In the genomic region with DNA sequence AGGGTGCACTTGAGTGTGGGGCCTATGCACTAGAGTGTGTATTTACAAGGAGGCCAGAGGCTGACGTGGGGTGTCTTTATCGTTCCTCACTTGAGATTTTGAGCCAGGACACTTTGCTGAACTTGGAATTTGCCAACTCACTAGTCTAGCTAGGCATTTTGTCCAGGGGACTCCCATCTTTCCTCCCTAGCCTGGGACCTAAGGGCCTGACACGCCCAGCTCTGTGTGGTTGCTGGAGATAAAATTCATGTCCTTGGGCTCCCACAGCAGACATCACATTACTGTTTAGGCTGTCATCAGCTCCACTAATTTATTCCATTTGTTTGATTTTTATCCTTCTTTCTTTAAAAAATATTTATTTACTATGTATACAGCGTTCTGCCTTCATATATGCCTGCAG, we compare ENCODE assay signal across 18 mouse cellular contexts.
"Had no signal": no experiment of that assay in that cellular context is flagged by ENCODE, and none has a peak within 500 bp of the region (broad histone marks: within the 10 kb centered on the region; RNA-seq: fewer than 3 reads in every experiment).

No protein-coding gene starts in this region.

- H3K27ac ChIP-seq: kidney, postnatal 0 days; layer of hippocampus, adult 2 months; lung, embryonic 15.5 days; macrophage; midbrain, embryonic 10.5 days; midbrain, embryonic 13.5 days; neural tube, embryonic 13.5 days had no signal

- H3K9ac ChIP-seq: lung, embryonic 15.5 days; midbrain, embryonic 13.5 days; neural tube, embryonic 13.5 days had no signal

- ATAC-seq: intestine, postnatal 0 days; midbrain, embryonic 13.5 days; midbrain, embryonic 16.5 days had no signal

- DNase-seq: kidney, adult 2 months; kidney, postnatal 25 days; layer of hippocampus, adult 9-11 months; lung, adult 18-20 months; lung, postnatal 14 days; thymus, adult 18-20 months; thymus, postnatal 14 days; thymus, postnatal 4 days had no signal

- H3K9me3 ChIP-seq: lung, embryonic 15.5 days; midbrain, embryonic 10.5 days; midbrain, embryonic 13.5 days; neural tube, embryonic 13.5 days had no signal

- H3K4me1 ChIP-seq: lung, embryonic 15.5 days; midbrain, embryonic 13.5 days had no signal

- H3K36me3 ChIP-seq: lung, embryonic 15.5 days; midbrain, embryonic 10.5 days; midbrain, embryonic 13.5 days; neural tube, embryonic 13.5 days had no signal

- H3K4me2 ChIP-seq: lung, embryonic 15.5 days; midbrain, embryonic 13.5 days; neural tube, embryonic 13.5 days had no signal

- H3K4me3 ChIP-seq: layer of hippocampus, adult 2 months; lung, embryonic 15.5 days; midbrain, embryonic 10.5 days; midbrain, embryonic 13.5 days; myocyte; neural tube, embryonic 13.5 days had no signal
